Comparison of ENCODE assay signal across 10 mouse cellular contexts in genomic region chr10:75146001-75146400, GRCm38 (mm10).
DNase-seq lines count a peak whose midpoint lies in the region; ATAC-seq lines count a peak whose summit lies in the region.
"Had no signal": no experiment of that assay in that cellular context is flagged by ENCODE, and none has a peak within 500 bp of the region (broad histone marks: within the 10 kb centered on the region; RNA-seq: fewer than 3 reads in every experiment).

No protein-coding gene starts in this region.

- intact Hi-C loops in gastrocnemius, postnatal 36 days (cut with DNase I) = no loop called here

- peak; percentile 99 for ATAC-seq in CD4-positive, CD25-positive, alpha-beta regulatory T cell, adult 4 months
- ATAC-seq in common myeloid progenitor, adult 5-6 weeks (replicated peaks; ENCODE audit: low read depth, poor library complexity, severe bottlenecking) = peak; percentile 97
- ATAC-seq: forebrain, embryonic 14.5 days had no signal

- peak; percentile 66 for DNase-seq in lung, postnatal 25 days (ENCODE audit: low spot score)
- peak; percentile 55 for DNase-seq in spleen, postnatal 14 days (ENCODE audit: low spot score in 2 of 2)
- no peak for DNase-seq in cerebellum, postnatal 25 days
- no peak for DNase-seq in retina, embryonic 14.5 days (ENCODE audit: low spot score)
- no peak for DNase-seq in gastrocnemius, postnatal 36 days
- DNase-seq in embryo, embryonic 10.5 days (ENCODE audit: low spot score) = no peak
- DNase-seq: right cerebral cortex, postnatal 14 days had no signal

Comparison
In these comparisons a context has a peak if more than half of its experiments do, and no peak if none do; other contexts are left out.
1. DNase-seq: peak in lung, postnatal 25 days (single experiment) and spleen, postnatal 14 days (2 of 2); none in cerebellum, postnatal 25 days (0 of 2), retina, embryonic 14.5 days (single experiment), gastrocnemius, postnatal 36 days (0 of 2) and embryo, embryonic 10.5 days (single experiment).